Mouse (Mus musculus) limb, embryonic 11.5 days (tissue): ENCODE data around the gene Nop58. TPM values are rescaled to one million over a fixed set of nuclear protein-coding genes. Genes with fewer than 3 reads are reported as not detected.

Experiments used
- ATAC-seq: fragments of 200-750 bp; cut with Nextera tagmentation; 2 replicates; pipeline ENCODE4 v1.8.0; 2017; ENCODE audit warnings: low read depth; ENCODE audit not compliant: insufficient number of reproducible peaks, low FRiP score, low TSS enrichment
- DNase-seq: peaks from one replicate; pipeline ENCODE4 v3.0.0-alpha.2; 2015; ENCODE audit warnings: low spot score
- H3K27ac ChIP-seq: fragments of 300-500 bp; sonication (generic); replicated peaks from 2 replicates; pipeline ENCODE4 v1.5.1; 2014; ENCODE audit warnings: low read depth, mild to moderate bottlenecking, low read length
- H3K27me3 ChIP-seq: fragments of 300-500 bp; sonication (generic); 2 replicates; pipeline ENCODE4 v1.6.1; 2014; ENCODE audit warnings: mild to moderate bottlenecking, low read length, mixed read lengths; ENCODE audit not compliant: control insufficient read depth, insufficient read depth
- H3K36me3 ChIP-seq: fragments of 300-500 bp; sonication (generic); 2 replicates; pipeline ENCODE4 v1.6.1; 2014; ENCODE audit warnings: mild to moderate bottlenecking, low read length, moderate library complexity, mixed read lengths; ENCODE audit not compliant: control insufficient read depth, insufficient read depth
- H3K4me1 ChIP-seq: fragments of 300-500 bp; sonication (generic); 2 replicates; pipeline ENCODE4 v1.6.1; 2014; ENCODE audit warnings: low read length, mixed read lengths; ENCODE audit not compliant: control insufficient read depth, insufficient read depth
- H3K4me2 ChIP-seq: fragments of 300-500 bp; sonication (generic); 2 replicates; pipeline ENCODE4 v1.6.1; 2014; ENCODE audit warnings: low read depth, mild to moderate bottlenecking, moderate library complexity; ENCODE audit not compliant: severe bottlenecking
- H3K4me3 ChIP-seq: fragments of 300-500 bp; sonication (generic); 2 replicates; pipeline ENCODE4 v1.5.1; 2014; ENCODE audit warnings: low read depth, low read length
- H3K9ac ChIP-seq: fragments of 300-500 bp; sonication (generic); 2 replicates; pipeline ENCODE4 v1.6.1; 2014; ENCODE audit warnings: mild to moderate bottlenecking, low read length
- H3K9me3 ChIP-seq: fragments of 300-500 bp; sonication (generic); 2 replicates; pipeline ENCODE4 v1.6.1; 2016; ENCODE audit warnings: low read length; ENCODE audit not compliant: control insufficient read depth
- WGBS: fragments of 180-500 bp; shearing (Covaris S2); extraction: QIAGEN DNeasy Blood & Tissue Kit; methylation state at CpG from one replicate; pipeline ENCODE4 v1.1.7; 2014; 5-methylcytosine and 5-hydroxymethylcytosine counted together
- polyA plus RNA-seq: library from polyadenylated mRNA; unstranded; fragments of >200 nt; fragmentation: Nextera tagmentation; extraction: Ambion mirVana; gene quantifications from 2 replicates; pipeline ENCODE4 v1.2.1, GENCODE M21; 2014

The Nop58 gene
- polyA plus RNA-seq, 1 experiment from 2014 or later, result 281 TPM

GRCm38 (mm10) chr1:59687493-59687892 lies 2.7 kb downstream of the Nop58 start:
- 77% methylated on average over 1 of the region's 1 CpGs for WGBS
- Histone ChIP-seq H3K4me2 (no peak overlapping the region), H3K27me3 (no peaks in the 10 kb centered on the region), H3K4me3 (no peak overlapping the region), H3K4me1 (peaks cover 6% of the 10 kb centered on the region; the same call in 1 of the 2 replicates), H3K36me3 (peaks cover 4% of the 10 kb centered on the region; the same call in 1 of the 2 replicates), H3K9me3 (no peaks in the 10 kb centered on the region), H3K9ac (no peak overlapping the region), H3K27ac (no peak overlapping the region)
- DNase-seq (no peak), ATAC-seq (no peak)

GRCm38 (mm10) chr1:59690467-59690866 lies 5.7 kb downstream of the Nop58 start:
- DNase-seq (no peak), ATAC-seq (no peak)
- H3K9ac ChIP-seq, result no peak overlapping the region
- no peak overlapping the region for H3K4me2 ChIP-seq
- H3K4me3 ChIP-seq, result no peak overlapping the region
- 95% methylated on average over 5 of the region's 5 CpGs for WGBS
- H3K27me3 ChIP-seq, result no peaks in the 10 kb centered on the region
- peaks cover 6% of the 10 kb centered on the region; the same call in 1 of the 2 replicates for H3K4me1 ChIP-seq
- no peak overlapping the region for H3K27ac ChIP-seq
- H3K36me3 ChIP-seq, result peaks cover 7% of the 10 kb centered on the region; the same call in 1 of the 2 replicates
- no peaks in the 10 kb centered on the region for H3K9me3 ChIP-seq

- Histone ChIP-seq H3K9ac (no peak overlapping the region), H3K27ac (no peak overlapping the region), H3K4me1 (no peaks in the 10 kb centered on the region), H3K4me2 (no peak overlapping the region), H3K4me3 (no peak overlapping the region), H3K9me3 (no peaks in the 10 kb centered on the region), H3K36me3 (peaks cover 30% of the 10 kb centered on the region), H3K27me3 (no peaks in the 10 kb centered on the region)
- no peak for DNase-seq
- 91% methylated on average over 5 of the region's 5 CpGs for WGBS
- ATAC-seq, result no peak
These were observed 13.0 kb downstream of the Nop58 start for GRCm38 (mm10) chr1:59697751-59698150.

- H3K9ac ChIP-seq, result no peak overlapping the region
- WGBS, result 96% methylated on average over 3 of the region's 3 CpGs
- H3K9me3 ChIP-seq, result no peaks in the 10 kb centered on the region
- no peak overlapping the region for H3K4me2 ChIP-seq
- ATAC-seq (no peak), DNase-seq (no peak)
- peaks cover 28% of the 10 kb centered on the region for H3K36me3 ChIP-seq
- no peak overlapping the region for H3K4me3 ChIP-seq
- H3K27me3 ChIP-seq, result no peaks in the 10 kb centered on the region
- no peak overlapping the region for H3K27ac ChIP-seq
- H3K4me1 ChIP-seq, result no peaks in the 10 kb centered on the region
These were observed 13.4 kb downstream of the Nop58 start for GRCm38 (mm10) chr1:59698207-59698606.

GRCm38 (mm10) chr1:59701766-59702165 lies 17.0 kb downstream of the Nop58 start:
- Histone ChIP-seq H3K27me3 (no peaks in the 10 kb centered on the region), H3K4me3 (no peak overlapping the region), H3K9ac (no peak overlapping the region), H3K27ac (no peak overlapping the region), H3K4me1 (no peaks in the 10 kb centered on the region), H3K9me3 (no peaks in the 10 kb centered on the region), H3K4me2 (no peak overlapping the region), H3K36me3 (peaks cover 28% of the 10 kb centered on the region)
- 98% methylated on average over 1 of the region's 1 CpGs for WGBS
- no peak for ATAC-seq
- DNase-seq, result no peak

GRCm38 (mm10) chr1:59719900-59720299 lies 35.1 kb downstream of the Nop58 start:
- 55% methylated on average over 4 of the region's 4 CpGs for WGBS
- H3K36me3 ChIP-seq, result peaks cover 2% of the 10 kb centered on the region; the same call in 1 of the 2 replicates
- no peak for DNase-seq

GRCm38 (mm10) chr1:59725661-59726060 lies 40.9 kb downstream of the Nop58 start:
- no peak overlapping the region for H3K4me2 ChIP-seq
- no peak overlapping the region for H3K27ac ChIP-seq
- no peaks in the 10 kb centered on the region for H3K9me3 ChIP-seq
- no peaks in the 10 kb centered on the region for H3K4me1 ChIP-seq
- no peaks in the 10 kb centered on the region for H3K27me3 ChIP-seq
- 71% methylated on average over 4 of the region's 4 CpGs for WGBS
- ATAC-seq (no peak), DNase-seq (no peak)
- H3K4me3 ChIP-seq, result no peak overlapping the region
- H3K36me3 ChIP-seq, result no peaks in the 10 kb centered on the region; the same call in 1 of the 2 replicates
- H3K9ac ChIP-seq, result no peak overlapping the region

More at GRCm38 (mm10) chr1:59719900-59720299, 35.1 kb downstream of the Nop58 start:
- Histone ChIP-seq H3K27me3 (no peaks in the 10 kb centered on the region), H3K9ac (no peak overlapping the region), H3K4me1 (no peaks in the 10 kb centered on the region), H3K27ac (no peak overlapping the region), H3K4me2 (no peak overlapping the region), H3K9me3 (no peaks in the 10 kb centered on the region), H3K4me3 (no peak overlapping the region)
- ATAC-seq, result no peak

GRCm38 (mm10) chr1:59730106-59730505 lies 45.3 kb downstream of the Nop58 start:
- no peak for ATAC-seq
- Histone ChIP-seq H3K36me3 (no peaks in the 10 kb centered on the region), H3K27me3 (no peaks in the 10 kb centered on the region), H3K4me1 (no peaks in the 10 kb centered on the region), H3K4me3 (no peak overlapping the region), H3K9me3 (no peaks in the 10 kb centered on the region), H3K9ac (no peak overlapping the region), H3K27ac (no peak overlapping the region), H3K4me2 (no peak overlapping the region)
- 91% methylated on average over 8 of the region's 8 CpGs for WGBS
- no peak for DNase-seq

GRCm38 (mm10) chr1:59730737-59731136 lies 46.0 kb downstream of the Nop58 start:
- Histone ChIP-seq H3K4me1 (no peaks in the 10 kb centered on the region), H3K4me2 (no peak overlapping the region), H3K36me3 (no peaks in the 10 kb centered on the region), H3K9me3 (no peaks in the 10 kb centered on the region), H3K9ac (no peak overlapping the region), H3K27ac (no peak overlapping the region), H3K27me3 (no peaks in the 10 kb centered on the region), H3K4me3 (no peak overlapping the region)
- DNase-seq, result no peak
- WGBS, result 91% methylated on average over 4 of the region's 4 CpGs
- no peak for ATAC-seq
